Mouse (Mus musculus) ES-Bruce4 (cell line): ENCODE measurements at regions not wholly inside any gene's neighbourhood (a gene's known extent, or its start where the extent isn't known, plus 50 kb on each side); places are given as distances from the start of the nearest gene placed in this dataset.

Source experiments
- CTCF ChIP-seq: IDR thresholded peaks from one replicate; pipeline ENCODE4 v1.8.1; 2011; ENCODE audit warnings: low read depth, low read length
- EP300 ChIP-seq: IDR thresholded peaks from 2 replicates; pipeline ENCODE4 v1.6.1; 2011; ENCODE audit warnings: low read depth, low read length; ENCODE audit not compliant: insufficient read depth
- POLR2A ChIP-seq: IDR thresholded peaks from one replicate; pipeline ENCODE4 v1.8.1; 2011; ENCODE audit warnings: low read length; ENCODE audit not compliant: insufficient read depth

GRCm38 (mm10) chr15:49121202-49121601, 4763.5 kb upstream of the Gm7489 start:
- no peak for TF ChIP-seq POLR2A
- TF ChIP-seq CTCF: no peak
- TF ChIP-seq EP300: no peak
